Mouse (Mus musculus): ENCODE measurements around the gene Cntfr.
"Not testable (repeated sequence)": the region's sequence is repeated elsewhere in the genome, so short reads cannot be mapped to it uniquely, and the experiment has no call there.

DNA sequence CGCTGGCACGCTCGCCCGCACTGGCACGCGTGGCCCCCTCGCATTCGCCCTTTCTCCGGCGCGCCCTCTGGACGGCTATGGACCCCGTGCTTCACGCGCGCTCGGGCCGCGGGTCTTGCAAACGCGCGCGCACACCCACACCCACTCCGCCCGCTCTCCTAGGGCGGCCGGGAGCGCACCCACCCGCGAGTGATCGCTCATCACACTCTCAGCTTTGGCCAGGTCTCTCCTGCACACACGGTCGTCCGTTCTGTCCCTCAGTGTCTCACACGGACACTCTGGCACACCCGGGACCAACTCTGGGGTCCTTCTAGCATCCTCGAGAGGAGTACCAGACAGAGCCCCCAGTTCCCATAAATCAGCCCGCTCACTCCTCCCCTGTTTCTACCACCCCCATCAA lies 1.1 kb downstream of the Cntfr start:
- TF ChIP-seq CTCF, EP300 (IDR thresholded peaks at IDR 0.05; ENCODE audit: low read depth): not testable (repeated sequence)
